Mouse (Mus musculus) forebrain, embryonic 13.5 days (tissue): ENCODE results near the gene Dhx58. TPM values are rescaled to one million over a fixed set of nuclear protein-coding genes. Genes with fewer than 3 reads are reported as not detected.

Source experiments
- ATAC-seq: fragments of 200-750 bp; cut with Nextera tagmentation; 2 replicates; pipeline ENCODE4 v1.8.0; 2017
- H3K27ac ChIP-seq: fragments of 300-500 bp; sonication (generic); 2 replicates; pipeline ENCODE4 v1.5.1; 2015; ENCODE audit warnings: inconsistent platforms, mild to moderate bottlenecking, moderate library complexity
- H3K27me3 ChIP-seq: fragments of 300-500 bp; sonication (generic); 2 replicates; pipeline ENCODE4 v1.6.1; 2015; ENCODE audit warnings: mild to moderate bottlenecking, inconsistent platforms
- H3K36me3 ChIP-seq: fragments of 300-500 bp; sonication (generic); 2 replicates; pipeline ENCODE4 v1.6.1; 2015; ENCODE audit warnings: mild to moderate bottlenecking, inconsistent platforms; ENCODE audit not compliant: poor library complexity, severe bottlenecking
- H3K4me1 ChIP-seq: fragments of 300-500 bp; sonication (generic); 2 replicates; pipeline ENCODE4 v1.6.1; 2015; ENCODE audit warnings: inconsistent platforms
- H3K4me2 ChIP-seq: fragments of 300-500 bp; sonication (generic); 2 replicates; pipeline ENCODE4 v1.6.1; 2015; ENCODE audit warnings: inconsistent platforms, mild to moderate bottlenecking, moderate library complexity
- H3K4me3 ChIP-seq: fragments of 300-500 bp; sonication (generic); 2 replicates; pipeline ENCODE4 v1.5.1; 2015; ENCODE audit warnings: mild to moderate bottlenecking, inconsistent platforms
- H3K9ac ChIP-seq: fragments of 300-500 bp; sonication (generic); 2 replicates; pipeline ENCODE4 v1.6.1; 2015; ENCODE audit warnings: mild to moderate bottlenecking, inconsistent platforms
- H3K9me3 ChIP-seq: fragments of 300-500 bp; sonication (generic); replicated peaks from 2 replicates; pipeline ENCODE4 v1.6.1; 2016; ENCODE audit warnings: inconsistent platforms
- WGBS: fragments of 180-500 bp; shearing (Covaris S2); methylation state at CpG from one replicate; pipeline ENCODE4 v1.1.7; 2015; 5-methylcytosine and 5-hydroxymethylcytosine counted together
- polyA plus RNA-seq: library from polyadenylated mRNA; unstranded; fragments of >200 nt; fragmentation: Nextera tagmentation; extraction: Ambion mirVana; gene quantifications from 2 replicates; pipeline ENCODE4 v1.2.1, GENCODE M21; 2015

Gene Dhx58
- polyA plus RNA-seq, 1 experiment from 2014 or later, result 2.1 TPM

DNA sequence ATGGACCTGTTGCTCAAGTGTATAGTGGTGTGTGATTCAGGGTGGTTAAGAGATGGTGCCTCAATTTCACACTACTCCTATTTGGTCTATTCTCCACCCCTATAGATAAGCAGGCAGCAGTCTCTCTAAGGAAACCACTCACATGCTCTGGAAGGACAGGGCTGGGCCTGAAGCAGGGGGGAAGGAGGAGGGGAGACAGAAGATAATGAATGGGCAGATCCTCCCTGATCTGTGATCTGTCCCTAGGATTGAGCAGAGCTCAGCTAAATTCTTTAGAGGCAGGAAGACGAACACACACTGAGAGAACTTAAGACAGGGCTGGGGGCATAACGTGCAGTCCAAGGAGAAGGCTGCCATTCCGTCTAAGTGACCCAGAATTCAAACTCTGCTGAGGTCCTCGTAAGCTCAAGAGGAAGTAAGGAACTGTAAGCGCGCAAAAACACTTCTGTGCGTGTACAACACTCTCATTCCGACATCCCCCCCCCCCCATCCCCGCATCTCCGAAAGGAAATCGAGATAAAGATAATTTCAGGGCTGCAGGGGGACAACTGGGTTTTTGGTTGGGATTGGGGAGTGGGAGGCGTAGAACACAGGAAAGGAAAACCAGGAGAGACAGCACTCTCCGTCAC, 33.1 kb upstream of the Dhx58 start:
- peak overlapping the region; percentile 85 for H3K9ac ChIP-seq
- peaks cover 19% of the 10 kb centered on the region; the same call in 1 of the 2 replicates for H3K36me3 ChIP-seq
- no peak overlapping the region for H3K27ac ChIP-seq
- ATAC-seq, result no peak
- no peaks in the 10 kb centered on the region for H3K9me3 ChIP-seq
- peak overlapping the region; percentile 78 for H3K4me3 ChIP-seq
- H3K27me3 ChIP-seq, result no peaks in the 10 kb centered on the region
- H3K4me1 ChIP-seq, result peaks cover 28% of the 10 kb centered on the region
- WGBS, result 1% methylated on average over 13 of the region's 13 CpGs
- H3K4me2 ChIP-seq, result peak overlapping the region; percentile 90

DNA sequence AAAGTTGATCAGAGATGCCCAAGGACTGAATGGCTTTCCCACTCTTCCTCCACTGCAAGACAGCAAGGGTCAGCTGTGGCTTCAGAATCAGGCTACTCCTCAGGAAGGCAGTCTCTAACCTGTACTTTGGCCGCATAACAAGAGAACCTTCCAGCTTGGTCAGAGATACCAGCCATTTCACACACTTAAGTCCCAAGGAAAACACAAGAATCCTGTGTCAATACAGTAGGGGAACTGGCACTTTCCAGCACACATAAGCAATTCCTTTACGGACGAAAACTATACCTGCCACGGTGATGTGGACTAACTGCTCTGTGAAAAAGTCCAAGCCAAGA, 32.6 kb upstream of the Dhx58 start:
- WGBS, result 88% methylated on average over 4 of the region's 4 CpGs
- H3K27ac ChIP-seq, result no peak overlapping the region
- no peaks in the 10 kb centered on the region for H3K27me3 ChIP-seq
- peak overlapping the region; percentile 78 for H3K4me3 ChIP-seq
- H3K4me1 ChIP-seq, result peaks cover 28% of the 10 kb centered on the region
- H3K4me2 ChIP-seq, result peak overlapping the region; percentile 90
- H3K36me3 ChIP-seq, result peaks cover 20% of the 10 kb centered on the region; the same call in 1 of the 2 replicates
- no peak for ATAC-seq
- H3K9ac ChIP-seq, result peak overlapping the region; percentile 85
- no peaks in the 10 kb centered on the region for H3K9me3 ChIP-seq

DNA sequence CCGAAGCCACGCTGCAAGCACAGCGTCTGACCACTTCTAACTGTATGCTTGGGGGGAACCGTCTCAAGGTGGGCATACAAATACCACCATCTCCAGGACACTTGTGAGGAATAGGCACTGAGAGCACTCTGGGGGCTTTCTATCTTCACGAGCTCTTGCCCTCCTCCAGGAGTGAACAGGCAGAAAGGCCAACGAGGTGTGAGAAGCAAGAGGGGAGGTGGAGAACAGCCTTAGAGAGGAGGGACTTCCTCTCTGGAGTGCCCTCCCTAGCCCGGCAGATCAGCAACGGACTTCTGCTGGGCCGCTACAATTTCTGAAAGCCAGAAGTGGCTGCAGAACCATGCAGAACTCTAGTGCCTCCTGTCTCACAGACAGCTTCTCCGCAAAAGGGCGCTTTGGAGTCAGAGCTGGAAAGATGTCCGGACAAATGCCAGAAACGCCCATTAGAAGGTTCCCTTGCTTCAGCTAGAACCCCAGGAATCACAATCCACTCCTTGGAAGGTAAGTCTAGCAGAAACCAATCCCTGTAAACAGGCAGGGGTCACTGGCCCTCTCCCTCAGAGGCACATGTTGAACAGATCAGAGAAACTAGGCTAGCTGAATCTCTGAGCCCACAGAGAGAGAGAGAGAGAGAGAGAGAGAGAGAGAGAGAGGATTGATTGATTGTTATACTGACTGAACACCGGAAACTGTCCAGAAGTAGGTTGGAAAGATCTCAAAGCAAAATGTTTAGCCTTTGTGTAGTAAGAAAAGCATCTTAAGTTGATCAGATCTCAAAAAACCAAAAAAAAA, 32.1 kb upstream of the Dhx58 start:
- H3K27ac ChIP-seq, result no peak overlapping the region
- no peaks in the 10 kb centered on the region for H3K9me3 ChIP-seq
- no peak overlapping the region for H3K4me3 ChIP-seq
- 81% methylated on average over 14 of the region's 14 CpGs for WGBS
- peaks cover 20% of the 10 kb centered on the region; the same call in 1 of the 2 replicates for H3K36me3 ChIP-seq
- H3K27me3 ChIP-seq, result no peaks in the 10 kb centered on the region
- no peak for ATAC-seq
- H3K4me2 ChIP-seq, result peak overlapping the region; percentile 90; the same call in 1 of the 2 replicates
- peak overlapping the region; percentile 85; the same call in 1 of the 2 replicates for H3K9ac ChIP-seq
- peaks cover 28% of the 10 kb centered on the region for H3K4me1 ChIP-seq

DNA sequence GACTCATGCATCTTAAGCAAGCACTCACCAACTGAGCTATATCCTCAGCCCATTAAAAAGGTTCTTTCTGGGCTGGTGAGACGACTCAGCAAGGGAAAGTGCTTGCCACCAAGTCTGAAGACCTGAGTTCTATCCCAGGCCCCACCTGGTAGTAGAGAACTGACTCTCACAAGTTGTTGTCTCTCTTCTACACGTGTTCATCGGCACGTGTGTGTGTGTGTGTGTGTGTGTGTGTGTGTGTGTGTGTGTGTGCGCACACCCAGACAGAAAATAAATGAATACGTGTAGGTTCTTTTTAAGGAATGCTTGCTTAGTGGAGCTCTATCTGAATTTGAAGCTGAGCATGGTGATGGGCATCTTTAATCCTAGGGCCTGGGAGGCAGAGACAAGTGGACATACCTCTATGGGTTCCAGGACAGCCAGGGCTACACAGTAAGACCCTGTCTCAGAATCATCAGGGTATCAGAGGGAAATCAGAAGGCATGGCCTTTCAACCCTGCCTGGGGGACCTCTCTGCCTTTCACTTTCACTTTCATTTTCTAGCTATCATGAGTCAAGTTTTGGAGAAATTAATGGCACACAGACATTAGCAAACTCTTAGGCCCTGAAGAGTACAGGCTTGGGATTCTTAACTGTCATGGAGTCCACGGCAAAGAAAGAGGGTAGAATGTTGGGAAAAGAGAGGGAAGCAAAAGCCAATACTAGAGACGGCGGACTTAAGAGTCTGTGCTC, 31.2 kb upstream of the Dhx58 start:
- peaks cover 28% of the 10 kb centered on the region for H3K4me1 ChIP-seq
- no peaks in the 10 kb centered on the region for H3K27me3 ChIP-seq
- ATAC-seq, result no peak
- H3K4me3 ChIP-seq, result no peak overlapping the region
- 93% methylated on average over 9 of the region's 9 CpGs for WGBS
- no peak overlapping the region for H3K4me2 ChIP-seq
- no peaks in the 10 kb centered on the region for H3K9me3 ChIP-seq
- peaks cover 20% of the 10 kb centered on the region; the same call in 1 of the 2 replicates for H3K36me3 ChIP-seq
- H3K9ac ChIP-seq, result no peak overlapping the region
- no peak overlapping the region for H3K27ac ChIP-seq

DNA sequence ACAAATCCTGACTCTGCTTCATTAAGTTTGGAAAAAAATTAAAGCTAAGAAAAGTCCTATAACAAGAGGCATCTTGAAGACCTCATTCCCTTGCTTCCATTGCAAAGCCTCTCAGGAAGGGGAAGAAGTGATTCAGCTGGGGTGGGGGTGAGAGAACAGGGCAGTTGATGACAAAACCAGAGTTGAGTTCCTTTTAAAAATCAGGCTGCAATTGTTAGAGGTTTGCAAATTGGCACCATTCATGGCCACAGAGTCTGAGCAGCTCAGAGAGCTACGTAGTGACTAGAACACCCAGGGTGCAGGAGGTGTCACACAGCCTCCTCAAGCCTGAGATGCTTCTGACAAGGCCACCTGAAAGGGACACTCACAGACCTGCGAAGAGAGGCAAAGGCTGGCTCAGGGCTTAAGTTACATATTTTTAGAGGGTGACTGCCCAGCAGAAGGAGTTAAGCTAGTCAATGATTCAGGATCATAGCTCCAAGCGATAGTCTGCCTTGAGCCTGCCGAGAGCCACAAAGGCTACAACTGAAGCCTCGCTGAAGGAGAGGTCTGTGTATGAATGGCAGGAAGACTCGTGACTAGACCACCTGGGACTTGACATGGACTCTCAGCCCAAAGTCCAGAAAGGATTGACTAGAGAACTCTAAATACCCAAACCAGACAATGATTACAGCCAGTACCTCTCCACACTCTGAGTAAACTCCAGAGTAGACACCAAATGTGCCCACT, 26.6 kb upstream of the Dhx58 start:
- Histone ChIP-seq H3K9ac (no peak overlapping the region), H3K4me2 (no peak overlapping the region), H3K27ac (no peak overlapping the region), H3K36me3 (peaks cover 23% of the 10 kb centered on the region; the same call in 1 of the 2 replicates), H3K9me3 (no peaks in the 10 kb centered on the region), H3K4me3 (no peak overlapping the region), H3K4me1 (peaks cover 3% of the 10 kb centered on the region; the same call in 1 of the 2 replicates), H3K27me3 (no peaks in the 10 kb centered on the region)
- ATAC-seq, result no peak
- 89% methylated on average over 6 of the region's 6 CpGs for WGBS

DNA sequence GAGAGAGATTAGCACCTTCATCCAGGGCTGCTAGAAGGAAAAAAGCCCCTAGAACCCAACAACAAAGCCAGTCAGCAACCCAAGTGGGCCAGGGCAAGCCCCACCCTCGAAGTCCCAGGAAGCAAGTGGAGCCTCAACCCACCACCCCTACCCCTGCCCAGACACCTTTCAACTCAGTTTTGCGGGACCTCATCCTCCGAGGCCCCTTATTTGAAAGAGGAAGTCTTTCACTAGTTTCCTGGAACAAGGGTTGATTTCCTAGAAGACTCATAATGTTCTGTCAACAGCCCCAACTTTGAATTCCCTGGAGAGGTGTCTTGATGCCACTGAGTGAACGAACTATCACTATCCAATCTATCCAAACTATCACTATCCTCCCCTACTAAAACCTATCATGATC, 25.9 kb upstream of the Dhx58 start:
- ATAC-seq, result no peak
- Histone ChIP-seq H3K4me3 (no peak overlapping the region), H3K9me3 (no peaks in the 10 kb centered on the region), H3K36me3 (peaks cover 23% of the 10 kb centered on the region; the same call in 1 of the 2 replicates), H3K27me3 (no peaks in the 10 kb centered on the region), H3K9ac (no peak overlapping the region), H3K27ac (no peak overlapping the region), H3K4me2 (no peak overlapping the region), H3K4me1 (no peaks in the 10 kb centered on the region)
- WGBS, result 89% methylated on average over 4 of the region's 4 CpGs

DNA sequence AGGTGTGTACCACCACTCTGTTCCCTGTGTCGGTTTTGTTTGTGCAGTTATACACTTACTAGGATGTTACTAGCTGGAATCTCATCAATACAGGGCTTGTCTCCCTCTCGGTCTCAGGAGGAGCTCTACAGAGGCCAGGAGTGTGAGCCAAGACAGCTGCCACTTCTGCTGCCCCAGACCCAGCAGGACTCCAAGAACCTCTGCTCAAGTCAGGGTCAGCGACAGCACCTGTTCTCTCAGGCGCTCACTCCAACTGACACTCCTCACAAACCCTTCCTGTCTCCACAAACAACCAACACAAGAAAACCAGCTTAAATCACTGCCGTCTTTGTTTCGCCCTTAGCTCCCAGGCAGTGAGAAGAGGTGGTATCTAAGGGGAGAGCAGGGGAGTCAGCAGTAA, 24.5 kb upstream of the Dhx58 start:
- no peaks in the 10 kb centered on the region for H3K4me1 ChIP-seq

DNA sequence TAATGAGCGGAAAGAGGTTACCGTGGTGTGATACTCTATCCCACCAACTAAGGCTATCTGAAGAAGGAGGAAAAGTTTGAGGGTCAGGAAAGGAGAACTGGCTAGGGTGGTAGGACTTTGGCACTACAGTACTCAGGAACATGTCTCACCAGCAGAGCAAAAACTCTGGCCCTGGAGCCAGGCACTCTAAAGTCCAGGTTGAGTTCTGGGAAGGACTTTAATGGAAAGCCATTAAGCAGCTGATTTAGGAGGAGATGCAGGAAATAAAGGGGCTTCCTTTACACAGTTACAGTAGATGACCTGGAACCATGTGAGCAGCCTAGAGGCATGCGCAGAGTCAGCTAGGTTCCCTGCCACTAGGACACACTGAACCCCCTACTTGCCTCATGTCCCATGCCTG, 23.1 kb upstream of the Dhx58 start:
- Histone ChIP-seq H3K4me2 (no peak overlapping the region), H3K9me3 (no peaks in the 10 kb centered on the region), H3K4me1 (peaks cover 5% of the 10 kb centered on the region; the same call in 1 of the 2 replicates), H3K4me3 (no peak overlapping the region), H3K27me3 (no peaks in the 10 kb centered on the region), H3K27ac (no peak overlapping the region), H3K9ac (no peak overlapping the region), H3K36me3 (peaks cover 7% of the 10 kb centered on the region; the same call in 1 of the 2 replicates)
- WGBS, result 94% methylated on average over 3 of the region's 3 CpGs
- ATAC-seq, result no peak

More for the DNA sequence above, 24.5 kb upstream of the Dhx58 start:
- no peak overlapping the region for H3K4me2 ChIP-seq
- no peaks in the 10 kb centered on the region for H3K9me3 ChIP-seq
- peaks cover 20% of the 10 kb centered on the region; the same call in 1 of the 2 replicates for H3K36me3 ChIP-seq
- no peak overlapping the region for H3K9ac ChIP-seq
- ATAC-seq, result no peak
- no peaks in the 10 kb centered on the region for H3K27me3 ChIP-seq
- H3K4me3 ChIP-seq, result no peak overlapping the region
- 86% methylated on average over 6 of the region's 6 CpGs for WGBS
- no peak overlapping the region for H3K27ac ChIP-seq

DNA sequence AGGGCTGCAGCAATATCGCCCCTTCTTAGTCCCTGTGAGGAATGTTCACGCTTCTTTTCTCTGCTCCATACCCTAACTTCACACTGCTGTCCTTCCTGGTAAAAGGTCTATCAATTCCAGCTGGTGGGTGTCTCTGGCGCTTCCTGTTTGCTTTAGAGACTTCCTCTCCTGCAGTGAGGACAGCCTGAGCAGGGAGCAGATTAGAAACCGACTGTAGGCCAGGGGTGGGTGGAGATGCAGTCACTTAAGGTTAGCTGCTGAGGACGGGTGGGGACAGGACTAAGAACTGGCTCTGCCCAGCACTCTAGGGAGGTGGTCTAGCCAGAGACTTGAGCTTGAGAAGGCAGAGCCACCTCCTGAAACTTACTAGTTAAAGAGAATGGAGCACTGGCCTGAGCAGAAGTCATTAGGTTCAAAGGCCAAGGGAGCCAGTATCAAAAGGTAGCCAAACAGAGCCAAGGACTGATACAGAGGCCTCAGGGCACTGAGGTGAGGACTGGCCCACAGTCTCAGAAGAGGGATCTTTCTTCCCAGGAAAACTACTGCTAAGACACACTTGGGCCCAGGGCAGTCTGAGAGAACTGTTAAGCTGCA, 20.9 kb upstream of the Dhx58 start:
- 65% methylated on average over 5 of the region's 5 CpGs for WGBS
- Histone ChIP-seq H3K4me2 (no peak overlapping the region), H3K27ac (no peak overlapping the region)

DNA sequence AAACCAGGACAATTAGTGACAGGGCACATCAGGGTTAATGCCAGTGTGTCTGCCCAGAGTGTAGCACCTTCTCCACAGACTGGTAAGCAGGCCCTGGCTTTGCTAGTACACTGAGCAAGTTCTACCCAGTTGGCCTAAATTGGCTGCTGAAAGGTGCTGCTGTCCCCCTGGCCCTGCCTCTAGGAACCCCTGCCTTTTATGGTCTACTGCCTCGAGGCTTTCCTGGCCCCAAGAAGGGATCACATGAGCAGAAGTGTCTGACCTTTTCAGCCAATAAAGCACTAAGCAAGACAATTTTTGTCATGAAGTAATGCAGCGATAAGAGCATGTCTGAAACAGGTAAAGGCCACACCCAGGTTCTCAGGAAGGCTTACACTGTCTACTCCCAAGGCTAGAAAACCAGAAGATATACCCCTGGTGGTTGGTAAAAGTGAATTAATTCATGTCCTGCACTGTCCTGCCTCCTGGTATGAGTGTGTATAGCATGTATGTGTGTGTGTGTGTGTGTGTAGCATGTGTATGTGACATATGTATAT, 18.5 kb upstream of the Dhx58 start:
- Histone ChIP-seq H3K36me3 (peaks cover 24% of the 10 kb centered on the region), H3K9me3 (no peaks in the 10 kb centered on the region), H3K4me2 (no peak overlapping the region), H3K27ac (no peak overlapping the region), H3K4me1 (peaks cover 19% of the 10 kb centered on the region), H3K4me3 (no peak overlapping the region), H3K9ac (no peak overlapping the region), H3K27me3 (no peaks in the 10 kb centered on the region)
- ATAC-seq, result no peak
- 62% methylated on average over 2 of the region's 2 CpGs for WGBS

More for the DNA sequence above, 20.9 kb upstream of the Dhx58 start:
- H3K9ac ChIP-seq, result no peak overlapping the region
- ATAC-seq, result no peak
- no peaks in the 10 kb centered on the region for H3K9me3 ChIP-seq
- no peak overlapping the region for H3K4me3 ChIP-seq
- peaks cover 19% of the 10 kb centered on the region for H3K4me1 ChIP-seq
- peaks cover 6% of the 10 kb centered on the region; the same call in 1 of the 2 replicates for H3K36me3 ChIP-seq
- H3K27me3 ChIP-seq, result no peaks in the 10 kb centered on the region
